Mouse (Mus musculus): ENCODE results near the gene Nxn. TPM values are rescaled to one million over a fixed set of nuclear protein-coding genes. Genes with fewer than 3 reads are reported as not detected.

Gene Nxn
- polyA plus RNA-seq, 1 experiment from 2014 or later: 33.1 TPM

DNA sequence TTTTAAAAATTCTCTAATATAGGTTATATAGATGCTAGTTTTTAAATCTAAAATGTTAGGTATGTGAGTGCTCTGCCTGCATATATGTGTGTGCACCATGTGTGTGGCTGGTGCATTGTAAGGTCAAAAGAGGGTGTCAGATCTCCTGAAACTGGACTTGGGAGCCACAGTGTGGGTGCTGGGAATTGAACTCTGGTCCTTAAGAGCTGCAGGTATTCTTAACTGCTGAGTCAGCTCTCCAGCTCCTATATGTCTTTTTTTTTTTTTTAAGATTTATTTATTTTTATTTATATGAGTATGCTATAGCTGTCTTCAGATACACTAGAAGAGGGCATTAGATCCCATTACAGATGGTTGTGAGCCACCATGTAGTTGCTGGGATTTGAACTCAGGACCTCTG, 152.5 kb downstream of the Nxn start:
- ATAC-seq (replicated peaks; ENCODE audit: low FRiP score): no peak
- Histone ChIP-seq H3K4me1 (peaks cover 23% of the 10 kb centered on the region), H3K4me2 (no peak overlapping the region), H3K27me3 (no peaks in the 10 kb centered on the region), H3K9me3 (replicated peaks) (no peaks in the 10 kb centered on the region), H3K9ac (no peak overlapping the region), H3K27ac (no peak overlapping the region), H3K4me3 (replicated peaks) (no peak overlapping the region), H3K36me3 (peaks cover 44% of the 10 kb centered on the region)

DNA sequence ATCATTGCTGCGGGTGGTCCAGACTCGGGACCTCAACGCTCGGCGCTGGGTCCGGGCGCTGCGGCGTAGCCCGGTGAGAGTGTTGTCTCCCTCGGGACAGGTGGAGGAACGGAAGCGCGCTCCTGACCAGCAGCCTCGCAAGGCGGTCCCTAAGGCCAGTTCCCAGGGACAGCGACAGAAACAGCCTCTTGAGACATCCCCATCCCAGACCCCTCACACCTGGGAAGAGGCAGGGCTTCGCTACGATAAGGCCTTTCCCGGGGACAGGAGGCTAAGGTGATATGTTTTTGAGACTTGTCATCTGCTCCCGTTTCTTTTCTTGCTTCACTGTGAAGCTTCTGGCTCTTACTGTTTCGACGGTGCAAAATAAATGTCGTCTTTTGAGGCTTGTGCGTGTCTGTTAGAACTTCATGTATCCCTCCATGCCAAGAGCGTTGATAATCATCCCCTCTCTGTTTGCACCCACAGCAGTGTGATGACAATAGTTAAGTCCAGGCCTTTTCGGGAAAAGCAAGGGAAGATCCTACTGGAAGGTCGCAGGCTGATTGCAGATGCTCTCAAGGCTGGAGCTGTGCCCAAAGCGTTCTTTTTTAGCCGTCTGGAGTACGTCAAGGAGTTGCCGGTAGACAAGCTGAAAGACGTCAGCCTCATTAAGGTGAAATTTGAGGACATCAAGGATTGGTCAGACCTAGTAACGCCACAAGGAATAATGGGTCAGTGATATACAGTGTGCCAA, 155.0 kb downstream of the Nxn start:
- Histone ChIP-seq H3K36me3 (peaks cover 40% of the 10 kb centered on the region), H3K4me2 (peak overlapping the region; percentile 87), H3K27ac (0 out of 2 replicates have a peak overlapping the region, but pooled peaks have one; percentile 43), H3K4me1 (peaks cover 23% of the 10 kb centered on the region), H3K4me3 (replicated peaks) (peak overlapping the region; percentile 93), H3K27me3 (no peaks in the 10 kb centered on the region), H3K9me3 (replicated peaks) (no peaks in the 10 kb centered on the region), H3K9ac (peak overlapping the region; percentile 86)
- WGBS: 3% methylated on average over 34 of the region's 34 CpGs
- ATAC-seq (replicated peaks; ENCODE audit: low FRiP score): peak; percentile 61; the same call in 1 of the 2 replicates

GRCm38 (mm10) chr11:76242901-76243810, 155.8 kb downstream of the Nxn start, which contains the start of the genes Mrm3 and Glod4:
Mrm3 (plus strand) TSS chr11:76243715.
Glod4 (minus strand) TSS chr11:76243725.
- H3K4me3 ChIP-seq (replicated peaks): peak within 1 kb of the TSS; percentile 93
- H3K9me3 ChIP-seq (replicated peaks): no peaks in the 10 kb centered on the region
- H3K27ac ChIP-seq: peak within 1 kb of the TSS; percentile 52
- H3K4me2 ChIP-seq: peak within 1 kb of the TSS; percentile 87
- H3K4me1 ChIP-seq: peaks cover 23% of the 10 kb centered on the region
- H3K36me3 ChIP-seq: peaks cover 41% of the 10 kb centered on the region
- under 1% methylated on average over 60 of the region's 61 CpGs for WGBS
- peak; percentile 84 for ATAC-seq (replicated peaks; ENCODE audit: low FRiP score)
- H3K27me3 ChIP-seq: no peaks in the 10 kb centered on the region
- peak within 1 kb of the TSS; percentile 86 for H3K9ac ChIP-seq

GRCm38 (mm10) chr11:76239750-76240149, 159.2 kb downstream of the Nxn start:
- no peak overlapping the region for H3K4me3 ChIP-seq (replicated peaks)
- peaks cover 17% of the 10 kb centered on the region for H3K4me1 ChIP-seq
- no peaks in the 10 kb centered on the region for H3K9me3 ChIP-seq (replicated peaks)
- no peak for ATAC-seq (replicated peaks; ENCODE audit: low FRiP score)
- no peak overlapping the region for H3K27ac ChIP-seq
- H3K27me3 ChIP-seq: no peaks in the 10 kb centered on the region
- no peak overlapping the region for H3K4me2 ChIP-seq
- no peak overlapping the region for H3K9ac ChIP-seq
- 93% methylated on average over 2 of the region's 2 CpGs for WGBS
- H3K36me3 ChIP-seq: peaks cover 56% of the 10 kb centered on the region

DNA sequence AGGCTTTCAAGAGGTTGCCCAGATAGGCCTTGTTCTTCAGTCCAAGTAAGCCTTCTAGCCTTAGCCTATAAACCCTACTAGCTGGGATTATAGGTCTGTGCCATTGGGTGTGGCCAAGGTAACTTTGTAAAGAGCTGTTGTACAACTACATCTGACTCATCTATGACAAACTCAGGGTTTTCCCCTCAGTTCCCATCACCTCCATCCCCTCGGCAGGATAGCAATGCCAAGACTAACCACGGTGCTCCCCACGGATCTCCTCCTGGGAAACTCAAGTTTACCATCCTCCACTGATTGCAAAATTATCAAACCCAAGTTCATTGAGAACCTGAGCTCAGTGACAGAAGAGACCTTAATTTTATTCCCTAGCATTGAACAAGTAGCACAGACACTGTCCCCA, 162.8 kb downstream of the Nxn start:
- H3K27me3 ChIP-seq: no peaks in the 10 kb centered on the region
- H3K4me3 ChIP-seq (replicated peaks): no peak overlapping the region
- H3K27ac ChIP-seq: no peak overlapping the region
- no peak overlapping the region for H3K4me2 ChIP-seq
- no peak overlapping the region for H3K9ac ChIP-seq
- WGBS: 88% methylated on average over 3 of the region's 3 CpGs
- H3K9me3 ChIP-seq (replicated peaks): no peaks in the 10 kb centered on the region
- no peak for ATAC-seq (replicated peaks; ENCODE audit: low FRiP score)
- no peaks in the 10 kb centered on the region for H3K4me1 ChIP-seq
- H3K36me3 ChIP-seq: peaks cover 90% of the 10 kb centered on the region

DNA sequence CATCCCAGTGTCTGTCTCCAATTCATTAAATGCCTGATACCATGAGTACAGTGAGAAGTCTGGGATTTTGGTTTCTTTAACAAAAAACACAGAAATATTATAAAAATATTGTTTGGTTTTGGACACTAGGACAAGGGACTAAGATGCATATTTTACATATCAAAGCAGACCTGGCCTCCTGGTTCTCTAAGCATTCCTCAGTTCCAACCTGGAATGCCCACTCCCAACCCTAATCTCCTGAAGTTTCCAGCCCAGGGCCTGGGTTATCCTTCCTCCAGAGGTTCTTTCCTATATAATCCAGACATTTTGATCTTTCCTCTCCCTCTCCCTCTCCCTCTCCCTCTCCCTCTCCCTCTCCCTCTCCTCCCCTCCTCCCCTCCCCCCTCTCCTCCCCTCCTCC, 173.9 kb downstream of the Nxn start:
- Histone ChIP-seq H3K4me2 (no peak overlapping the region), H3K9ac (no peak overlapping the region), H3K27ac (no peak overlapping the region), H3K4me1 (no peaks in the 10 kb centered on the region), H3K9me3 (replicated peaks) (no peaks in the 10 kb centered on the region), H3K4me3 (replicated peaks) (no peak overlapping the region), H3K27me3 (no peaks in the 10 kb centered on the region), H3K36me3 (peaks cover 72% of the 10 kb centered on the region)
- ATAC-seq (replicated peaks; ENCODE audit: low FRiP score): no peak

- no peaks in the 10 kb centered on the region for H3K4me1 ChIP-seq
- no peak overlapping the region for H3K9ac ChIP-seq
- no peak overlapping the region for H3K27ac ChIP-seq
- whole genome bisulfite sequencing: 89% methylated on average over 5 of the region's 5 CpGs
- peaks cover 76% of the 10 kb centered on the region for H3K36me3 ChIP-seq
- H3K9me3 ChIP-seq (replicated peaks): no peaks in the 10 kb centered on the region
- ATAC-seq (replicated peaks; ENCODE audit: low FRiP score): no peak
- H3K27me3 ChIP-seq: no peaks in the 10 kb centered on the region
- H3K4me2 ChIP-seq: no peak overlapping the region
- H3K4me3 ChIP-seq (replicated peaks): no peak overlapping the region
Observed at GRCm38 (mm10) chr11:76224631-76225030, 174.3 kb downstream of the Nxn start.

GRCm38 (mm10) chr11:76217390-76217800, 181.5 kb downstream of the Nxn start, which contains the start of the genes Dbil5 and Gemin4:
Dbil5 (plus strand) TSS chr11:76217608.
Gemin4 (minus strand) TSS chr11:76217664.
- Histone ChIP-seq H3K9ac (peak within 1 kb of the TSS; percentile 95), H3K4me2 (peak within 1 kb of the TSS; percentile 74), H3K27me3 (no peaks in the 10 kb centered on the region), H3K27ac (peak within 1 kb of the TSS; percentile 94), H3K4me3 (replicated peaks) (peak within 1 kb of the TSS; percentile 88), H3K9me3 (replicated peaks) (no peaks in the 10 kb centered on the region), H3K4me1 (peaks cover 19% of the 10 kb centered on the region), H3K36me3 (peaks cover 56% of the 10 kb centered on the region)
- ATAC-seq (replicated peaks; ENCODE audit: low FRiP score): peak; percentile 98
- WGBS: under 1% methylated on average over 35 of the region's 35 CpGs

- peak overlapping the region; percentile 94 for H3K27ac ChIP-seq
- peak; percentile 4 for ATAC-seq (replicated peaks; ENCODE audit: low FRiP score)
- H3K4me2 ChIP-seq: peak overlapping the region; percentile 74
- no peaks in the 10 kb centered on the region for H3K9me3 ChIP-seq (replicated peaks)
- peaks cover 56% of the 10 kb centered on the region for H3K36me3 ChIP-seq
- H3K4me1 ChIP-seq: peaks cover 19% of the 10 kb centered on the region
- peak overlapping the region; percentile 95 for H3K9ac ChIP-seq
- H3K27me3 ChIP-seq: no peaks in the 10 kb centered on the region
- WGBS: 3% methylated on average over 33 of the region's 33 CpGs
- H3K4me3 ChIP-seq (replicated peaks): peak overlapping the region; percentile 88
Observed at GRCm38 (mm10) chr11:76216681-76217389, 182.1 kb downstream of the Nxn start.

- Histone ChIP-seq H3K4me3 (replicated peaks) (peak overlapping the region; percentile 88), H3K4me1 (peaks cover 19% of the 10 kb centered on the region), H3K36me3 (peaks cover 53% of the 10 kb centered on the region), H3K27me3 (no peaks in the 10 kb centered on the region), H3K4me2 (peak overlapping the region; percentile 74), H3K27ac (peak overlapping the region; percentile 94; the same call in 1 of the 2 replicates), H3K9me3 (replicated peaks) (no peaks in the 10 kb centered on the region), H3K9ac (no peak overlapping the region)
- no peak for ATAC-seq (replicated peaks; ENCODE audit: low FRiP score)
- 90% methylated on average over 5 of the region's 5 CpGs for WGBS
Observed at GRCm38 (mm10) chr11:76216049-76216540, 182.8 kb downstream of the Nxn start.

- no peaks in the 10 kb centered on the region for H3K9me3 ChIP-seq (replicated peaks)
- H3K27me3 ChIP-seq: no peaks in the 10 kb centered on the region
- WGBS: 94% methylated on average over 2 of the region's 2 CpGs
- H3K4me1 ChIP-seq: peaks cover 19% of the 10 kb centered on the region
- no peak for ATAC-seq (replicated peaks; ENCODE audit: low FRiP score)
- H3K4me2 ChIP-seq: no peak overlapping the region
- H3K36me3 ChIP-seq: peaks cover 53% of the 10 kb centered on the region
- H3K9ac ChIP-seq: no peak overlapping the region
- H3K27ac ChIP-seq: no peak overlapping the region
- H3K4me3 ChIP-seq (replicated peaks): no peak overlapping the region
Observed at GRCm38 (mm10) chr11:76215011-76215410, 183.9 kb downstream of the Nxn start.

Measured in kidney, embryonic 15.5 days (tissue).